Mouse (Mus musculus): ENCODE results near the gene Tmcc1.

- TF ChIP-seq GATA1 (IDR thresholded peaks at IDR 0.05; ENCODE audit: borderline replicate concordance, low read length) = no peak
- TF ChIP-seq FLI1 (IDR thresholded peaks at IDR 0.05; ENCODE audit: low read length) = no peak
Measured at GRCm38 (mm10) chr6:116106967-116107470, 86.3 kb downstream of the Tmcc1 start.
